Mouse (Mus musculus) CH12.LX (cell line): ENCODE results near the gene F13a1.

ENCODE experiments used
- CHD2 ChIP-seq: IDR thresholded peaks from 2 replicates; pipeline ENCODE4 v1.6.1; 2011; ENCODE audit warnings: low read length, improper control_type of control experiment
- CTCF ChIP-seq, 2 experiments: IDR thresholded peaks in 1 of 2; conservative IDR thresholded peaks in 1 of 2; 2 replicates each; pipeline ENCODE4 v1.5.1; 2011 to 2012; ENCODE audit warnings: low read depth in 2 of 2, low read length in 2 of 2, improper control_type of control experiment in 1 of 2, inconsistent platforms in 1 of 2, mild to moderate bottlenecking in 1 of 2, moderate library complexity in 1 of 2
- E2F4 ChIP-seq: IDR thresholded peaks from 2 replicates; pipeline ENCODE4 v1.6.1; 2011; ENCODE audit warnings: low read depth, low read length, improper control_type of control experiment; ENCODE audit not compliant: insufficient replicate concordance
- MAFK ChIP-seq: IDR thresholded peaks from 2 replicates; pipeline ENCODE4 v1.6.1; 2011; ENCODE audit warnings: low read length, improper control_type of control experiment; ENCODE audit not compliant: insufficient replicate concordance
- POLR2A ChIP-seq: IDR thresholded peaks from 2 replicates; pipeline ENCODE4 v1.6.1; 2011; ENCODE audit warnings: low read depth, mild to moderate bottlenecking, improper control_type of control experiment, low read length
- RCOR1 ChIP-seq: conservative IDR thresholded peaks from 2 replicates; pipeline ENCODE4 v1.6.1; 2012; ENCODE audit warnings: low read depth, mild to moderate bottlenecking, inconsistent platforms, low read length, improper control_type of control experiment
- ZC3H11A ChIP-seq: IDR thresholded peaks from 2 replicates; pipeline ENCODE4 v1.6.1; 2012; ENCODE audit warnings: low read depth, mild to moderate bottlenecking, inconsistent platforms, low read length, improper control_type of control experiment

GRCm38 (mm10) chr13:37089104-37089503, 39.1 kb upstream of the F13a1 start:
- TF ChIP-seq CHD2 = no peak
- TF ChIP-seq POLR2A = no peak
- TF ChIP-seq CTCF (conservative IDR thresholded peaks at IDR 0.05 in 1 of 2, IDR thresholded peaks at IDR 0.05 in 1 of 2; ENCODE audit: low read depth in 2 of 2, low read length in 2 of 2) = no peak
- no peak for TF ChIP-seq MAFK
- TF ChIP-seq RCOR1 = no peak
- TF ChIP-seq E2F4 = no peak
- TF ChIP-seq ZC3H11A = no peak
